Mouse (Mus musculus) thymus, postnatal 36 days (tissue): Measurements from ENCODE around the gene Cd37.

Source experiments
- DNase-seq, 2 experiments: peaks; one replicate each; pipeline ENCODE4 v3.0.0; 2022; ENCODE audit warnings: mixed read lengths in 2 of 2

The Cd37 gene

GRCm38 (mm10) chr7:45198435-45198834 lies 40.5 kb downstream of the Cd37 start:
- no peak for DNase-seq

GRCm38 (mm10) chr7:45196994-45197393 lies 41.9 kb downstream of the Cd37 start:
- DNase-seq: no peak

GRCm38 (mm10) chr7:45196176-45196535 lies 42.8 kb downstream of the Cd37 start:
- DNase-seq: no peak

- no peak for DNase-seq
These were observed 43.4 kb downstream of the Cd37 start for GRCm38 (mm10) chr7:45195341-45196175.

GRCm38 (mm10) chr7:45193871-45194785 lies 44.8 kb downstream of the Cd37 start:
- no peak for DNase-seq

GRCm38 (mm10) chr7:45193406-45193805 lies 45.5 kb downstream of the Cd37 start:
- no peak for DNase-seq

- no peak for DNase-seq
These were observed 46.2 kb downstream of the Cd37 start for GRCm38 (mm10) chr7:45192585-45193310.

GRCm38 (mm10) chr7:45191803-45192363 lies 47.0 kb downstream of the Cd37 start:
- DNase-seq: no peak

GRCm38 (mm10) chr7:45191161-45191560 lies 47.8 kb downstream of the Cd37 start:
- no peak for DNase-seq

- DNase-seq: no peak
These were observed 48.7 kb downstream of the Cd37 start for GRCm38 (mm10) chr7:45190186-45190585.

- no peak for DNase-seq
These were observed 49.3 kb downstream of the Cd37 start for GRCm38 (mm10) chr7:45189600-45189999.

GRCm38 (mm10) chr7:45185921-45186320 lies 53.0 kb downstream of the Cd37 start:
- no peak for DNase-seq

GRCm38 (mm10) chr7:45183672-45184071 lies 55.2 kb downstream of the Cd37 start:
- DNase-seq: no peak
